Mouse (Mus musculus) ES-E14 (cell line): ENCODE results near the gene Rbfox3. TPM values are rescaled to one million over a fixed set of nuclear protein-coding genes. Genes with fewer than 3 reads are reported as not detected.

Experiments
- DNase-seq: peaks from one replicate; pipeline ENCODE4 v3.0.0-alpha.2; 2013; ENCODE audit warnings: low read depth, low spot score
- H3K27ac ChIP-seq: 2 replicates; pipeline ENCODE4 v1.5.1; 2012; ENCODE audit warnings: low read depth, mild to moderate bottlenecking, low read length, moderate library complexity, mixed read lengths; ENCODE audit not compliant: poor library complexity, insufficient read depth, severe bottlenecking
- H3K36me3 ChIP-seq: 2 replicates; pipeline ENCODE4 v1.6.1; 2012; ENCODE audit warnings: mild to moderate bottlenecking, low read length, moderate library complexity, mixed read lengths; ENCODE audit not compliant: control insufficient read depth, poor library complexity, insufficient read depth, severe bottlenecking
- H3K4me1 ChIP-seq, 2 experiments: fragments of 150-350 bp in 1 of 2; sonication (generic) in 1 of 2; 2 replicates each; pipeline ENCODE4 v1.6.1; 2012; ENCODE audit warnings: low read length in 2 of 2, mild to moderate bottlenecking in 1 of 2, mixed read lengths in 1 of 2; ENCODE audit not compliant: control insufficient read depth in 2 of 2, insufficient read depth in 2 of 2, poor library complexity in 1 of 2
- H3K4me3 ChIP-seq, 2 experiments: fragments of 150-350 bp in 1 of 2; sonication (generic) in 1 of 2; 2 replicates each; pipeline ENCODE4 v1.5.1; 2012; ENCODE audit warnings: low read length in 2 of 2, low read depth in 1 of 2, mild to moderate bottlenecking in 1 of 2, mixed read lengths in 1 of 2; ENCODE audit not compliant: insufficient read depth in 1 of 2, poor library complexity in 1 of 2, severe bottlenecking in 1 of 2
- H3K9ac ChIP-seq: 2 replicates; pipeline ENCODE4 v1.6.1; 2012; ENCODE audit warnings: low read depth, mild to moderate bottlenecking, low read length, mixed read lengths; ENCODE audit not compliant: poor library complexity, insufficient read depth, severe bottlenecking
- H3K9me3 ChIP-seq: fragments of 150-350 bp; sonication (generic); 2 replicates; pipeline ENCODE4 v1.6.1; 2012; ENCODE audit warnings: low read depth, mild to moderate bottlenecking, low read length; ENCODE audit not compliant: control insufficient read depth, insufficient read depth
- CHD2 ChIP-seq: IDR thresholded peaks from 2 replicates; pipeline ENCODE4 v1.6.1; 2014; ENCODE audit warnings: mild to moderate bottlenecking, low read depth, low read length, inconsistent platforms
- HCFC1 ChIP-seq: IDR thresholded peaks from 2 replicates; pipeline ENCODE4 v1.6.1; 2012; ENCODE audit warnings: low read length, inconsistent platforms, borderline replicate concordance; ENCODE audit not compliant: insufficient read depth
- MAFK ChIP-seq: IDR thresholded peaks from 2 replicates; pipeline ENCODE4 v1.6.1; 2014; ENCODE audit warnings: mild to moderate bottlenecking, low read depth, low read length, inconsistent platforms; ENCODE audit not compliant: insufficient read depth
- ZC3H11A ChIP-seq: IDR thresholded peaks from 2 replicates; pipeline ENCODE4 v1.6.1; 2012; ENCODE audit warnings: low read depth, mild to moderate bottlenecking, inconsistent platforms, low read length, borderline replicate concordance
- ZNF384 ChIP-seq: IDR thresholded peaks from 2 replicates; pipeline ENCODE4 v1.6.1; 2012; ENCODE audit warnings: low read depth, low read length, inconsistent platforms
- in situ Hi-C, 2 experiments: fragments of 600-800 bp; cut with MboI; formaldehyde crosslinking; loops; one replicate each; pipeline ENCODE4 v1.15.1; 2025; ENCODE audit warnings: low sequenced_read_pairs in 2 of 2, inconsistent platforms in 1 of 2; ENCODE audit not compliant: unreplicated experiment in 2 of 2
- total RNA-seq: library from RNA; depleted of rRNA; stranded (reverse); fragments of 300-350 nt; gene quantifications from 2 replicates; pipeline ENCODE4 v1.2.3, GENCODE M21; 2012

Gene Rbfox3
- total RNA-seq, 1 experiment = 0.45 TPM

- in situ Hi-C loops = no loop called here
- peaks cover 0 to under 1% of the 10 kb centered on the region in 2 experiments; a peak in 1 of 4 replicates for H3K4me1 ChIP-seq
- DNase-seq = no peak
These were observed 10.5 kb upstream of the Rbfox3 start for GRCm38 (mm10) chr11:118921852-118922251.

GRCm38 (mm10) chr11:118916423-118917030 lies 5.1 kb upstream of the Rbfox3 start:
- no peak overlapping the region for H3K27ac ChIP-seq
- in situ Hi-C loops = no loop called here
- no peaks in the 10 kb centered on the region for H3K36me3 ChIP-seq
- H3K4me1 ChIP-seq = peaks cover 0 to 7% of the 10 kb centered on the region in 2 experiments; a peak in 1 of 4 replicates
- no peak overlapping the region for H3K9ac ChIP-seq
- no peak overlapping the region for H3K4me3 ChIP-seq
- DNase-seq = no peak
- no peaks in the 10 kb centered on the region for H3K9me3 ChIP-seq
- TF ChIP-seq HCFC1 (no peak), MAFK (no peak), CHD2 (no peak), ZC3H11A (no peak), ZNF384 (no peak)

More at GRCm38 (mm10) chr11:118921852-118922251, 10.5 kb upstream of the Rbfox3 start:
- Histone ChIP-seq H3K9ac (no peak overlapping the region), H3K27ac (no peak overlapping the region), H3K4me3 (no peak overlapping the region), H3K9me3 (no peaks in the 10 kb centered on the region), H3K36me3 (no peaks in the 10 kb centered on the region)
- TF ChIP-seq ZNF384 = no peak
- TF ChIP-seq HCFC1 = no peak
- TF ChIP-seq CHD2 = no peak
- TF ChIP-seq ZC3H11A = no peak
- no peak for TF ChIP-seq MAFK

GRCm38 (mm10) chr11:118915888-118916287 lies 4.5 kb upstream of the Rbfox3 start:
- no peak for DNase-seq
- Histone ChIP-seq H3K4me1 (peaks cover 0 to 7% of the 10 kb centered on the region in 2 experiments; a peak in 1 of 4 replicates), H3K4me3 (no peak overlapping the region), H3K9ac (no peak overlapping the region), H3K27ac (no peak overlapping the region), H3K9me3 (no peaks in the 10 kb centered on the region), H3K36me3 (no peaks in the 10 kb centered on the region)
- TF ChIP-seq ZC3H11A (no peak), HCFC1 (no peak), ZNF384 (no peak), CHD2 (no peak), MAFK (no peak)
- in situ Hi-C loops = no loop called here

GRCm38 (mm10) chr11:118912686-118913085 lies 1.3 kb upstream of the Rbfox3 start:
- TF ChIP-seq HCFC1 (no peak), MAFK (no peak), CHD2 (no peak), ZNF384 (no peak), ZC3H11A (no peak)
- Histone ChIP-seq H3K4me3 (no peak overlapping the region), H3K4me1 (peaks cover 0 to 11% of the 10 kb centered on the region in 2 experiments; a peak in 1 of 4 replicates), H3K9ac (no peak overlapping the region), H3K27ac (no peak overlapping the region), H3K9me3 (no peaks in the 10 kb centered on the region), H3K36me3 (no peaks in the 10 kb centered on the region)
- in situ Hi-C loops = no loop called here
- no peak for DNase-seq
